Mouse (Mus musculus): ENCODE results near the gene Olfr558. TPM values are rescaled to one million over a fixed set of nuclear protein-coding genes. Genes with fewer than 3 reads are reported as not detected.

Gene Olfr558
- 0.20 and 0.36 TPM in 2 replicates for polyA plus RNA-seq (2014; fragmentation: Nextera tagmentation; extraction: Ambion mirVana)

DNA sequence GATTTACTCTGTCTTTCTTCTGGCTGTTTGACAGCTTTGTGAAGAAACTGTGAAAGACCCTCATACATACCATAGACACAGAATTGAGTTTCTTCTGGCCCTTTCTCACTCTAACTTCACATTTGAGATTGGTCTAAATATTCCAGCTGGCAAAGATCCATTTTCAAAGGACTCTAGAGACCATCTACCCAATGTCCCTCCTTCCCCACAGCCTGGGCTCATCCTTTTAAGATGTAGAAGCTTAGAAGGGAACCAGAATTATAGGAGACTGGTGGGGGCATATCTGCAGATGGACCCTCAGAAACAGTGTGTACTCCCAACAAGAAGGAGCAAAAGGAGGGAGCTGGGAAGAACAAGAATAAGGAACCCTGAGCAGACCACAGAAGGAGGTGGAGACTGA is at the start of gene Olfr558:
Gene Olfr558, plus strand, starts transcription at position 301 of the 400 bp plus-strand sequence.
- no peak for ATAC-seq (ENCODE audit: low FRiP score, low TSS enrichment)
- no peaks in the 10 kb centered on the region for H3K4me1 ChIP-seq (ENCODE audit: control insufficient read depth, insufficient read depth, low read length)
- no peaks in the 10 kb centered on the region for H3K27me3 ChIP-seq (ENCODE audit: control insufficient read depth, insufficient read depth, low read length)
- H3K27ac ChIP-seq (ENCODE audit: low read depth, low read length), result no peak within 1 kb of the TSS
- H3K9me3 ChIP-seq (ENCODE audit: control insufficient read depth, low read length), result no peaks in the 10 kb centered on the region
- no peaks in the 10 kb centered on the region for H3K36me3 ChIP-seq (ENCODE audit: control insufficient read depth, insufficient read depth, low read length)
- H3K4me3 ChIP-seq (ENCODE audit: low read length), result no peak within 1 kb of the TSS
- H3K4me2 ChIP-seq (replicated peaks; ENCODE audit: low read depth, low read length), result no peak within 1 kb of the TSS
- no peak within 1 kb of the TSS for H3K9ac ChIP-seq (ENCODE audit: low read depth, low read length)

DNA sequence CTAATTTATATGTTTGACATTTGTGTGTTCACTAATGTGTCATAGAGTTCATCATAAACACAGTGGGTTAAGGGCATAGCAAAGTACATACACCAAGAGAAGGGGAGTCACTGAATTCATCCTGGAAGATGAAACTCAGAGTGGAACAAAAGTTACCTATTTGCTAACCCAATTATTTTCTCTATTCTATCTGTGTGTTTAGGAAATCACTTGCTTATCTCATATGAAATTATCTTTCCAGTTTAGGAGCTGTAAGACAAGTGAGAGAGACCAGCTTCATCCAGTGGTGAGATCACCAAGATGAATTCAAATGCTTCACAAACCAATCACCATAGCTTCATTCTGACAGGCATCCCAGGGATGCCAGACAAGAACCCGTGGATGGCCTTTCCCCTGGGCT is 43.5 kb upstream of the Olfr558 start, which contains the start of gene Olfr555:
Gene Olfr555, plus strand, starts transcription at position 301 of the 400 bp plus-strand sequence.
- WGBS, result 95% methylated on average over 1 of the region's 1 CpGs
- Histone ChIP-seq H3K4me3 (ENCODE audit: low read length) (no peak within 1 kb of the TSS), H3K27me3 (ENCODE audit: control insufficient read depth, insufficient read depth, low read length) (no peaks in the 10 kb centered on the region), H3K9ac (ENCODE audit: low read depth, low read length) (no peak within 1 kb of the TSS), H3K27ac (ENCODE audit: low read depth, low read length) (no peak within 1 kb of the TSS), H3K9me3 (ENCODE audit: control insufficient read depth, low read length) (no peaks in the 10 kb centered on the region), H3K36me3 (ENCODE audit: control insufficient read depth, insufficient read depth, low read length) (no peaks in the 10 kb centered on the region), H3K4me1 (ENCODE audit: control insufficient read depth, insufficient read depth, low read length) (no peaks in the 10 kb centered on the region), H3K4me2 (replicated peaks; ENCODE audit: low read depth, low read length) (no peak within 1 kb of the TSS)
- no peak for ATAC-seq (ENCODE audit: low FRiP score, low TSS enrichment)

DNA sequence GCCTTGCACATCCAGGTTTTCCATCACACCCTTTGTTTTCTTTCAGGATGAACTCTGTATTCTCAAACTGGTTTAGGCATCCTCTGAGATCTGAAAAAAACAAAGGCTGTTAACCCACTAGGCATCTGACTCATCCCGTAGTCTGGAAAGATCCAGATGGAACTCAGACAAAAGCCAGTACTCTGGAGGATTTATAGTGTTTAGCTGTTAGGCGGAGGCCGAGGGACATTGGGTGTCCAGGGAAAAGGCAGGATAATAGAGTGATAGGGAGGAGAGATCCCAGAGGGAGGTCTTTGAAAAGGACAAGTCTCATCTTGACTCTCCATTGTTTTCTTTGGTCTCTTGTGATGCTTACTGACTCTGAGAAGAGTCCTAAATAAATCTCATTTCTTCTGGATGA is 37.4 kb upstream of the Olfr558 start, which contains the start of gene Olfr556:
Gene Olfr556, plus strand, starts transcription at position 301 of the 400 bp plus-strand sequence.
- Histone ChIP-seq H3K27ac (ENCODE audit: low read depth, low read length) (no peak within 1 kb of the TSS), H3K4me1 (ENCODE audit: control insufficient read depth, insufficient read depth, low read length) (no peaks in the 10 kb centered on the region), H3K9ac (ENCODE audit: low read depth, low read length) (no peak within 1 kb of the TSS), H3K4me3 (ENCODE audit: low read length) (no peak within 1 kb of the TSS), H3K4me2 (replicated peaks; ENCODE audit: low read depth, low read length) (no peak within 1 kb of the TSS), H3K36me3 (ENCODE audit: control insufficient read depth, insufficient read depth, low read length) (no peaks in the 10 kb centered on the region), H3K27me3 (ENCODE audit: control insufficient read depth, insufficient read depth, low read length) (no peaks in the 10 kb centered on the region), H3K9me3 (ENCODE audit: control insufficient read depth, low read length) (no peaks in the 10 kb centered on the region)
- no peak for ATAC-seq (ENCODE audit: low FRiP score, low TSS enrichment)
- 54% methylated on average over 3 of the region's 3 CpGs for WGBS

DNA sequence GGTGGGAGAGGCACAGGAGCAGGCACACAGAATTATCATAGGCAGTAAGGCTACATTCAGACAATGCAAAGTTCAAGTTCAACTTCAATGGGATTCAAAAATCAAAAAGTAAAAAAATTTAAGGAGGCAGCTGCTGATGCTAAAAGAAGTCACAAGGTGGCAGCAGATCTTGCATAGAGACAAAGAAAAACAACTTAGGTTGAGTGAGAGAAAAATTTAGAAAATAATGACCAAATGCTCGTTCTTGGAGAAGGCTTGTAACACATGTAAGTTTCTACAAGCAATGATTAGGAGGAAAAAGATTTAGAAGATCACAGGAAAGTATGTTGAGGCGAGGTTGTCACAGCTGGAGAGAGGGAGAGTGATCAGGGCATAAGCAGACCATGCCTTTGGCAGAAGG is 36.6 kb upstream of the Olfr558 start:
- Histone ChIP-seq H3K27ac (ENCODE audit: low read depth, low read length) (no peak overlapping the region), H3K4me2 (replicated peaks; ENCODE audit: low read depth, low read length) (no peak overlapping the region), H3K36me3 (ENCODE audit: control insufficient read depth, insufficient read depth, low read length) (no peaks in the 10 kb centered on the region), H3K9ac (ENCODE audit: low read depth, low read length) (no peak overlapping the region), H3K4me1 (ENCODE audit: control insufficient read depth, insufficient read depth, low read length) (no peaks in the 10 kb centered on the region), H3K27me3 (ENCODE audit: control insufficient read depth, insufficient read depth, low read length) (no peaks in the 10 kb centered on the region), H3K4me3 (ENCODE audit: low read length) (no peak overlapping the region), H3K9me3 (ENCODE audit: control insufficient read depth, low read length) (no peaks in the 10 kb centered on the region)
- ATAC-seq (ENCODE audit: low FRiP score, low TSS enrichment), result no peak
- WGBS, result 37% methylated on average over 2 of the region's 2 CpGs

DNA sequence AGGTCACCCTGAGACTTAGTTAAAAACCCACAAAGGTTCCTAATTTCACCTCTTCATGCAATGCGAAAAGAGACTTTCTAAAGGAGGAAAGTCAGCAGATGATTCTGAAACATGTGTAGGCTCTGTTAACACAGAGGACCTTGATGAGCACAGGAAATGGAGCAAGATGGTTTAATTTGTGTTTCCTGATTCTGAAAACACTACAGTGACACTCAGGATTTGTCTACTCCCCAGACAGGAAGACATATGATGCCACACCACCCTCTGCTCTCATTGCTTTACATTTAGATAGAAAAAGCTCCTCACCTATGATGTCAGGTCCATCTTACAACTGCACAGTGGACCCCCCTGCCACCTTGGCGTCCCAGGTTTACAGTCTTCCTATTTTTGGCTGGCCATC is 25.8 kb upstream of the Olfr558 start:
- no peak for ATAC-seq (ENCODE audit: low FRiP score, low TSS enrichment)
- 88% methylated on average over 2 of the region's 2 CpGs for WGBS

DNA sequence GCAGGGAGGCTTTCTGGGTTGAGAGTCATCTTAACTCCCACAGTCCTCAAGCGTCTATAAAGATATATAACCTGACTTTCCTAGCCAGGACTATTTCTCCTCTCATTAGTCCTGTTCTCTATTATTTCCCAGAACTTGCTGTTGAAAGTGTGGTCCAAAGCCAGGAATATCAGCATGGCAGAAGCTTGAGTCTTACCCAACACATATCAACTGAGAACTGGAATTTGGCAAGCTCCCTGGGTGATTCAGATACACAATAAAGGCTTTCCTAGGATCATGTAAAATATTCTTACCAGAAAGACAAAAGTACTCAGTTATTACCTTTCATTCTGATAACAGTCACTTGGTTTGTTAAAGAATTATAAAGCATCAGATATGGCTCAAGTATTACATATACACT is 20.1 kb upstream of the Olfr558 start:
- 83% methylated on average over 1 of the region's 1 CpGs for WGBS
- no peaks in the 10 kb centered on the region for H3K4me1 ChIP-seq (ENCODE audit: control insufficient read depth, insufficient read depth, low read length)
- no peaks in the 10 kb centered on the region for H3K9me3 ChIP-seq (ENCODE audit: control insufficient read depth, low read length)
- H3K4me2 ChIP-seq (replicated peaks; ENCODE audit: low read depth, low read length), result no peak overlapping the region
- no peaks in the 10 kb centered on the region; the same call in 1 of the 2 replicates for H3K36me3 ChIP-seq (ENCODE audit: control insufficient read depth, insufficient read depth, low read length)
- H3K27ac ChIP-seq (ENCODE audit: low read depth, low read length), result no peak overlapping the region
- no peak overlapping the region for H3K9ac ChIP-seq (ENCODE audit: low read depth, low read length)
- no peaks in the 10 kb centered on the region for H3K27me3 ChIP-seq (ENCODE audit: control insufficient read depth, insufficient read depth, low read length)
- no peak overlapping the region for H3K4me3 ChIP-seq (ENCODE audit: low read length)
- no peak for ATAC-seq (ENCODE audit: low FRiP score, low TSS enrichment)

More for the DNA sequence above, 25.8 kb upstream of the Olfr558 start:
- no peak overlapping the region for H3K9ac ChIP-seq (ENCODE audit: low read depth, low read length)
- H3K27ac ChIP-seq (ENCODE audit: low read depth, low read length), result no peak overlapping the region
- H3K4me2 ChIP-seq (replicated peaks; ENCODE audit: low read depth, low read length), result no peak overlapping the region
- H3K9me3 ChIP-seq (ENCODE audit: control insufficient read depth, low read length), result no peaks in the 10 kb centered on the region
- H3K4me3 ChIP-seq (ENCODE audit: low read length), result no peak overlapping the region
- H3K4me1 ChIP-seq (ENCODE audit: control insufficient read depth, insufficient read depth, low read length), result no peaks in the 10 kb centered on the region
- no peaks in the 10 kb centered on the region for H3K36me3 ChIP-seq (ENCODE audit: control insufficient read depth, insufficient read depth, low read length)
- H3K27me3 ChIP-seq (ENCODE audit: control insufficient read depth, insufficient read depth, low read length), result no peaks in the 10 kb centered on the region

DNA sequence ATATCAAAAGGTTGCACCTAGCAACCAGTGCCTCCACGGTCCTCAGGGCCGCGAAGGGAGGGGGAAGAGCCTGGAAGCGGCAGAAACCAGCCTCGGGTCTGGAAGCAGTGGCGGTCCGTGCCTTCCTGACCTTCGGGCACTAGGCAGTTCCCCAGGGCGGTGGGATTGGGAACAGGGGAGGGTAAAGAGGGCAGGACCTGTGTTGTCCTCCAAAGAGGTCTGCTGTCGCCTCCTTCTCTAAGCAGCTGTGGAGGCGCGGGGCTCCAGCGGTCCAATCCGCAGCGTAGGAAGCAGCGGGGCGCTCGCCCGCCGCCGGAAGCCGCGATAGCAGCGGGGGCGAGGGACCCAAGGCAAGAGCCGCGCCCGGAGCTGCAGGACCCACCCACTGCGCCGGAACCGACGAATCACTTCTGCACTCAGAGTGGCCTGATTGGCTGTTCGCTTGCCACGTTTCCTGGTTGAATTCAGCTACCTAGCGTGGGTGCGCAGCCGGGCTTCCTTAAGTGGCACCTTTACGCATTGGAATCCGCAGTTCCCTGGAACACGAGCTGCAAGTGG is 15.0 kb upstream of the Olfr558 start, which contains the start of gene Trim68:
Gene Trim68, minus strand, starts transcription at position 384 of the 558 bp plus-strand sequence.
- H3K27ac ChIP-seq (ENCODE audit: low read depth, low read length), result no peak within 1 kb of the TSS
- H3K36me3 ChIP-seq (ENCODE audit: control insufficient read depth, insufficient read depth, low read length), result no peaks in the 10 kb centered on the region; the same call in 1 of the 2 replicates
- H3K4me2 ChIP-seq (replicated peaks; ENCODE audit: low read depth, low read length), result peak within 1 kb of the TSS; percentile 56
- ATAC-seq (ENCODE audit: low FRiP score, low TSS enrichment), result peak; percentile 100
- H3K4me1 ChIP-seq (ENCODE audit: control insufficient read depth, insufficient read depth, low read length), result no peaks in the 10 kb centered on the region
- no peaks in the 10 kb centered on the region for H3K9me3 ChIP-seq (ENCODE audit: control insufficient read depth, low read length)
- H3K27me3 ChIP-seq (ENCODE audit: control insufficient read depth, insufficient read depth, low read length), result no peaks in the 10 kb centered on the region
- peak within 1 kb of the TSS; percentile 64 for H3K4me3 ChIP-seq (ENCODE audit: low read length)
- under 1% methylated on average over 40 of the region's 40 CpGs for WGBS
- peak within 1 kb of the TSS; percentile 76 for H3K9ac ChIP-seq (ENCODE audit: low read depth, low read length)

DNA sequence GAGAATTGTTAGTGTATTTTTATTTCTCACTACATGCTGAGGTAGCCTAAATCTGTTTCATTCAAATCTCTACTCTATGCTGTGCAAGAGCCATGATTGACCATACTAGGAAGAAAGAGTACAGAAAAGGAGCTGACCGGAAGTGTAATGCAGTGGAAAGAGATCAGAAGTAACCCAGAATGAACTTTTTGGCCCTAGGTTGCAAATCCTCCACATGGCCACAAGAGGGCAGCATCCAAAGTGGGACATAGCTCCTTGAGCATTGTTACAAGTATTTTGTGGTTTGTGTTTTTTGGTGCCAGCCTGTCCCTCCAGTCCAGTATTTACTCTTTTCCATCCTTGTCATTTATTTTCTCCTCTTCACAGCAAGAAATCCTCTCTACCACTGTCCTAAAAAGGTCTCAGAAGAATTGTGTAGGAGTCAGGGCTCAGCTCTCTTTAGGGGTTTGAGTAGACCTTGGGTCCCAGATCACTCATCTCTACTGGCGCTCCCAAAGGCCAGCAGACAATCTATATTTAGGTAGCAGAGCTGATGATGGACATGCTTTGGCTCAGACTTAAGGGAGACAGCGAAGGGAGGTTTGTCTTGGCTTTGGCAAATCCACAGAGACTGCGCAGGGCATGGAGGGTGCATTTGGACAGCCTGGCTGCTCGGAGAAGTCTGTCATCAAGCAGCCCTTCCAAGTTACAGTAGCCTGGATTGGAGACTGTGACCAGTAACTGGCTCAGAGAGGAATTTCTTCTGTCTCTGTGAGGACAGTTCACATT is 6.5 kb upstream of the Olfr558 start, which contains the start of gene Olfr557:
Gene Olfr557, plus strand, starts transcription at position 553 of the 768 bp plus-strand sequence.
- no peaks in the 10 kb centered on the region for H3K36me3 ChIP-seq (ENCODE audit: control insufficient read depth, insufficient read depth, low read length)
- 77% methylated on average over 5 of the region's 5 CpGs for WGBS
- no peak within 1 kb of the TSS for H3K9ac ChIP-seq (ENCODE audit: low read depth, low read length)
- no peaks in the 10 kb centered on the region for H3K27me3 ChIP-seq (ENCODE audit: control insufficient read depth, insufficient read depth, low read length)
- H3K4me2 ChIP-seq (replicated peaks; ENCODE audit: low read depth, low read length), result no peak within 1 kb of the TSS
- no peak within 1 kb of the TSS for H3K27ac ChIP-seq (ENCODE audit: low read depth, low read length)
- no peak for ATAC-seq (ENCODE audit: low FRiP score, low TSS enrichment)
- no peaks in the 10 kb centered on the region for H3K4me1 ChIP-seq (ENCODE audit: control insufficient read depth, insufficient read depth, low read length)
- no peak within 1 kb of the TSS for H3K4me3 ChIP-seq (ENCODE audit: low read length)
- no peaks in the 10 kb centered on the region; the same call in 1 of the 2 replicates for H3K9me3 ChIP-seq (ENCODE audit: control insufficient read depth, low read length)

DNA sequence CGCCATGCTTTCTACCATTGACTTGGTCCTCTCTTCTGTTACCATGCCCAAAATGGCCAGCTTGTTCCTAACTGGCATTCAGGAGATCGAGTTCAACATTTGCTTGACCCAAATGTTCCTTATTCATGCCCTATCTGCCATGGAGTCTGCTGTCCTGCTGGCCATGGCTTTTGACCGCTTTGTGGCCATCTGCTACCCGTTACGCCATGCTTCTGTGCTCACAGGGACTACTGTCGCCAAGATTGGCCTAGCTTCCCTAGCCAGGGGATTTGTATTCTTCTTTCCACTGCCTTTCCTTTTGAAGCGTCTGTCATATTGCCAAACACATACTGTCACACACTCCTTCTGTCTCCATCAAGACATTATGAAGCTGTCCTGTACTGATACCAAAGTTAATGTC is 3.6 kb upstream of the Olfr558 start:
- H3K9ac ChIP-seq (ENCODE audit: low read depth, low read length), result no peak overlapping the region
- H3K4me1 ChIP-seq (ENCODE audit: control insufficient read depth, insufficient read depth, low read length), result no peaks in the 10 kb centered on the region
- H3K27ac ChIP-seq (ENCODE audit: low read depth, low read length), result no peak overlapping the region
- no peak overlapping the region for H3K4me3 ChIP-seq (ENCODE audit: low read length)
- H3K36me3 ChIP-seq (ENCODE audit: control insufficient read depth, insufficient read depth, low read length), result no peaks in the 10 kb centered on the region
- H3K4me2 ChIP-seq (replicated peaks; ENCODE audit: low read depth, low read length), result no peak overlapping the region
- H3K27me3 ChIP-seq (ENCODE audit: control insufficient read depth, insufficient read depth, low read length), result no peaks in the 10 kb centered on the region
- 88% methylated on average over 7 of the region's 7 CpGs for WGBS
- H3K9me3 ChIP-seq (ENCODE audit: control insufficient read depth, low read length), result no peaks in the 10 kb centered on the region
- ATAC-seq (ENCODE audit: low FRiP score, low TSS enrichment), result no peak
